Mouse (Mus musculus) cerebellum, adult 2 months (tissue): Measurements from ENCODE around the gene Mdfi. TPM values are rescaled to one million over a fixed set of nuclear protein-coding genes. Genes with fewer than 3 reads are reported as not detected.

Experiments
- DNase-seq, 2 experiments: peaks; one replicate each; pipeline ENCODE4 v3.0.0; 2021
- H3K27ac ChIP-seq: fragments of 200-500 bp; 2 replicates; pipeline ENCODE4 v1.5.1; 2012; ENCODE audit warnings: low read length, control low read depth, inconsistent platforms; ENCODE audit not compliant: insufficient read depth
- H3K27me3 ChIP-seq: fragments of 200-500 bp; 2 replicates; pipeline ENCODE4 v1.6.1; 2012; ENCODE audit warnings: inconsistent platforms, mild to moderate bottlenecking, low read length, moderate library complexity; ENCODE audit not compliant: control insufficient read depth, insufficient read depth
- H3K4me1 ChIP-seq: fragments of 200-500 bp; 2 replicates; pipeline ENCODE4 v1.6.1; 2011; ENCODE audit warnings: low read length; ENCODE audit not compliant: control insufficient read depth, insufficient read depth
- H3K4me3 ChIP-seq: fragments of 200-500 bp; replicated peaks from 2 replicates; pipeline ENCODE3; 2011; ENCODE audit warnings: mild to moderate bottlenecking, low read depth, low read length, control low read depth; ENCODE audit not compliant: insufficient read depth
- CTCF ChIP-seq: fragments of 200-500 bp; IDR thresholded peaks from 2 replicates; pipeline ENCODE4 v1.5.1; 2011; ENCODE audit warnings: low read depth, mild to moderate bottlenecking, control low read depth, low read length, moderate library complexity, borderline replicate concordance; ENCODE audit not compliant: insufficient read depth
- POLR2A ChIP-seq: fragments of 200-500 bp; IDR thresholded peaks from 2 replicates; pipeline ENCODE4 v1.6.1; 2011; ENCODE audit warnings: low read length, control low read depth, borderline replicate concordance; ENCODE audit not compliant: insufficient read depth
- WGBS: fragments of 180-500 bp; shearing (Covaris S2); methylation state at CpG from one replicate; pipeline ENCODE4 v1.1.7; 2018; 5-methylcytosine and 5-hydroxymethylcytosine counted together
- polyA plus RNA-seq: library from polyadenylated mRNA; depleted of rRNA; stranded (reverse); fragments of >200 nt; gene quantifications from 2 replicates; pipeline ENCODE4 v1.2.3, GENCODE M21; 2012

Mdfi gene
- polyA plus RNA-seq, 1 experiment: 24.1 TPM

DNA sequence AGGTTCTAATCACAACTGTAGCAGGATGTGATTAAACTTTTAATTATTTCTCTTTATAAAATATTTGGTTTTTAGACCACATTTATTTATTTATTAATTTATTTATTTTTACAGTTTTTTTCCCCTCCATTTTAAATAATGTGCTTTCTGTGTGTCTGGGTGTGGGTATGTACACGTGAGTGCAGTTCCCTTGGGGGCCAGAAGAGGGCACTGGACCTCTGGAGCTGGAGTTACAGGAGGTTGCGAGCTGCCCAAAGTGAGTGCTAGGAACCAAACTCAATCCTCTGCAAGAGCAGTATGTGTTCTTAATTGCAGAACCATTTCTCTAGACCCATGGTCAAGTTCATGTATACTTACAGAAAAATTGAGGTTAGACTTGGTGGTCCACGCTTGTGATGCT, 9.0 kb upstream of the Mdfi start:
- Histone ChIP-seq H3K27me3 (no peaks in the 10 kb centered on the region), H3K4me1 (peaks cover 5% of the 10 kb centered on the region; the same call in 1 of the 2 replicates), H3K27ac (no peak overlapping the region), H3K4me3 (no peak overlapping the region)
- WGBS: over 99% methylated on average over 3 of the region's 3 CpGs
- no peak for DNase-seq
- TF ChIP-seq POLR2A (no peak), CTCF (no peak; the same call in 1 of the 2 replicates)

DNA sequence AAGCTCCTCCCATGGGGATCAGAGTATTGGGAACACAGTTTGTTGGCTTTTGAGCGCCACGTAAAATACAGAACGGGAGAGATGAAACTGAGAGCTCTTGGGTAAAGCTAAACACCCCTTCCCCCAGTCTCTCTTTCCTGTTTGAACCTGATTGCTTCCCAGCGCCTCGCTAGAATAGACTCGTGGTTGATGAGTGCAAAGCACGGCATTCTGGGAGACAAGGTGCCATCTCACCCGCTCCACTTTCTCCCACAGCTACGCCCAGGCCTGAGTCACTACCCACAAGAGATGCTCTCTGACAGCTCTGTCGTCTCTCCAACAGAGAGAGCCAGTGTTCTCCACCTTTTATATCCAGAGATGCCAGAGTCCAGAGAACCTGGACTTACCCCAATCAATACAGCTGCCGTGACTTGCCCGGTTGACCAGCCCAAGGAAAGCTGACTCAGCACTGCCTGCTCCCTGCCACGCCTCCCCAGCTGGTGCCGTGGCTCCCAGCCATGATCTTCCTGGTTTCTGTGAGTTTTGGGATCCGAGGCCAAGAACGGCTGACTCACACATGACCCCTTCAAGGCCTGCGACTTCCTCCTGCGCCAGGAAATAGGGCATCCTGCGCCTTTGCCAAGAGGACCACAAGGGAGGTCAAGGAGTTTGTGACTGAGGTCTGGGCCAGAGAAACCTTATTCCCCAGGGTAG, 7.6 kb upstream of the Mdfi start:
- 25% methylated on average over 19 of the region's 19 CpGs for WGBS
- no peak for TF ChIP-seq CTCF
- no peak for TF ChIP-seq POLR2A
- peak; percentile 65 to 75 for DNase-seq

DNA sequence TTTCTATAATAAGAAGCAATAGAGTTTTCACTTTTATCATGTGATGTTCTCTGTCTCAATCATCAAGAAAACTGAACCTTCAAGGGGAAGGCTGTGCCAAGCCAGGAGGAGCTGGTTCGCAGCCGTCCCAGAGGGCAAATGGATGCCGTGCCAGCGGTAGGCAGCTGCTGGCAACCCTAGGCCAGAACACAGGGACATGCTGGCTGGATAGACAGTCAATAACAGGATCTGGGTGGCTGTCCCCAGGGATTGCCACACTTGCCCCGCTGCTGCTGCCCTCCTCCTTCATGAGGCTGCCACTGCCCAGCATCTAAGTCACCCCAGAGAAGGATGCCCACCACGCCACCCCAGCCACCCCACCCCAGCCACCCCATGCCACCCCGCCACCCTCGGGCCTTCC, 7.0 kb upstream of the Mdfi start:
- TF ChIP-seq POLR2A (no peak), CTCF (no peak)
- H3K4me1 ChIP-seq: peaks cover 5% of the 10 kb centered on the region; the same call in 1 of the 2 replicates
- 51% methylated on average over 8 of the region's 8 CpGs for WGBS
- H3K4me3 ChIP-seq: no peak overlapping the region
- DNase-seq: no peak
- H3K27me3 ChIP-seq: no peaks in the 10 kb centered on the region
- H3K27ac ChIP-seq: no peak overlapping the region

More for the DNA sequence above, 7.6 kb upstream of the Mdfi start:
- Histone ChIP-seq H3K4me1 (peaks cover 5% of the 10 kb centered on the region; the same call in 1 of the 2 replicates), H3K27me3 (no peaks in the 10 kb centered on the region), H3K27ac (no peak overlapping the region), H3K4me3 (no peak overlapping the region)

DNA sequence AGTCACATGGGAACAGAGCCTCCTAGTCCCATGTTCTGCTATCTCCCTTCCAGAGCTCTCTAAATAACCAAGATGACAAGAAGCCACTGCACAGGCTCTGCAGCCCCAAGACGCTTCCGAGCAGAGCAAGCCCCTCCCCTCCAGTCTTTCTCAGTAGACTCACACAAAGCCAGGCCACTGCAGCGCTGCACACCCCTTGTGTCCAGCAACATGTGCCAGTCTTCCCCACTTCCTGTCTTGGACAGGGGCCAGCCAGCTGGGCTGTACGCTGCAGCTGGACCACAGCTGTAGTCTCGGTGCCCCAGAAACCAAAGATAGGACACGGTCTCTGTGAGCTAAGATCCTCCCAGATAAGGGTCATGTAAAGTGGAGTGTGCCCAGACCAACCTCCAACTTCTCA, 3.3 kb upstream of the Mdfi start:
- DNase-seq: no peak
- Histone ChIP-seq H3K4me3 (no peak overlapping the region), H3K4me1 (peaks cover 5% of the 10 kb centered on the region; the same call in 1 of the 2 replicates), H3K27ac (no peak overlapping the region), H3K27me3 (peaks cover 4% of the 10 kb centered on the region; the same call in 1 of the 2 replicates)
- TF ChIP-seq POLR2A: no peak
- no peak for TF ChIP-seq CTCF
- 40% methylated on average over 6 of the region's 6 CpGs for WGBS

DNA sequence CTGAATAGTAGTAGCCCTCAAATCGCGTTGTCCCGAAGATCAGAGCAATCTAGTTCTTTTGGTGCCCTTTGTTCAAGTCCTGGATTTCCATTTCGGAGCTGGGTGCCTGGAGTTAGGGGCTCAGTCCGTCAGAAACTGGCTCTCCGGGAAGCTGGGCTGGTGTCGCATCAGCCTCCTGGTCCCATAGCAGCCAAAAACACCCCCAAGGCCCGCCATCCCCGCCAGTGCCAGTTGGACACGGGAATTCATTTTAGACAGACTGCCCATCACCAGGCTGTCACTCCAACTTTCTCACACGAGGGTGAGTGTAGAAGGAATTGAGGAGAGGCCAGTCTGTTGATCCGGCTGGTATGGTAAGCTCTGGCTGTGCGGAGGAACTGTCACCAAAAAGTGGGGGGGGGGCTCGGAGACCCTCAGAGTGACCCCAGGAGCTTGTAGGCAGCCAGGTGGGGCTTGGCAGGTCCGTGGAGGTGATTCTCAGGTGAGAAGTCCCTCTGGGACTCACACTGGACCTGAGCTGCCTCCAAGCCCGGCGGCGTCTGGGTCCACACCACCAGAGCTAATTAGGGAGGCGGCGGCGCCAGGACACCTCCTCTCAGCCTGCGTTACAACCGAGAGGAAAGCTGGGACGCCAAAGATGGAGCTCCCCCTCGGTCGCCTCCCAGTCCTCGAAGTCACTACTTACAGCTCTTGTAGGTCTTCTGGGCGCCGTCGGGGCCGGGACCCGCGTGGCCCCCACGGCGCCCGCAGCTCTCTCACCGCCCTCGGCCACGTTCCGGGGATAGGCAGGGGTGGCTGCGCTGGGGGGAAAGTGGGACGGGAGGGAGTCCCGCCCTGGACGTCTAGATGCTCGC, 636 bp downstream of the Mdfi start:
- H3K4me3 ChIP-seq: no peak overlapping the region
- no peak for DNase-seq
- WGBS: 2% methylated on average over 45 of the region's 45 CpGs
- no peaks in the 10 kb centered on the region; the same call in 1 of the 2 replicates for H3K4me1 ChIP-seq
- H3K27me3 ChIP-seq: peaks cover 4% of the 10 kb centered on the region; the same call in 1 of the 2 replicates
- TF ChIP-seq POLR2A (no peak), CTCF (no peak)
- H3K27ac ChIP-seq: no peak overlapping the region

DNA sequence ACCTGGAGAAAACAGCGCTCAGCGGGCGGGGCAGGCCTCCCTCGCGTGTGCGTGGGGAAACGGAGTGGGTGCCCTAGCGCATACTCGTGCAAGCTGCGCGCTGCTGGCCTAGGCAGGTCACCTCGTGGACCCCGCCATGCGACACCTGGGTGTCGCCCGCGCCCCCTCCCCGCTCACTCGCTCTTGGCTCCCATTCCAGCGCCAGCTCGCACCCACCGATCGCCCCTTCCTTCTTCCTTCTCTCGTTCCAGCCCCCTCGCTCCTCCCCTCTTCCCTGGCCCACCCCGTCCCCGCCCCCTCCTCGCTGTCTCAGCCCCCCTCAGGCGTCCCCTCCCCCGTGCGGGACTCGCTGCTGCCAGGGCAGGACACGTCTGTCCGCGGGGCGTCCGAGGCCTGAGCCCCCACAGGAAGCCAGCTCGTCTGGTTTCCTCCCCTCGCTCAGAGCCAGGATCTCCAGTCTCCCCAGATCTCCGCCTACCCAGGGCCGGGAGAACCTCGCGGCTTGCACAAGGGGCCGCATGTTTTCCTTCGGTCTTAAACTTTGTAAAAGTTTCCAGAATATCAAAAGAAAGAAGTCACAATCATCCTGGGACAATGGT, 1.4 kb downstream of the Mdfi start:
- DNase-seq: no peak
- no peaks in the 10 kb centered on the region; the same call in 1 of the 2 replicates for H3K4me1 ChIP-seq
- H3K4me3 ChIP-seq: no peak overlapping the region
- TF ChIP-seq CTCF (no peak), POLR2A (no peak)
- WGBS: 1% methylated on average over 36 of the region's 45 CpGs
- no peak overlapping the region for H3K27ac ChIP-seq
- H3K27me3 ChIP-seq: peaks cover 4% of the 10 kb centered on the region; the same call in 1 of the 2 replicates

DNA sequence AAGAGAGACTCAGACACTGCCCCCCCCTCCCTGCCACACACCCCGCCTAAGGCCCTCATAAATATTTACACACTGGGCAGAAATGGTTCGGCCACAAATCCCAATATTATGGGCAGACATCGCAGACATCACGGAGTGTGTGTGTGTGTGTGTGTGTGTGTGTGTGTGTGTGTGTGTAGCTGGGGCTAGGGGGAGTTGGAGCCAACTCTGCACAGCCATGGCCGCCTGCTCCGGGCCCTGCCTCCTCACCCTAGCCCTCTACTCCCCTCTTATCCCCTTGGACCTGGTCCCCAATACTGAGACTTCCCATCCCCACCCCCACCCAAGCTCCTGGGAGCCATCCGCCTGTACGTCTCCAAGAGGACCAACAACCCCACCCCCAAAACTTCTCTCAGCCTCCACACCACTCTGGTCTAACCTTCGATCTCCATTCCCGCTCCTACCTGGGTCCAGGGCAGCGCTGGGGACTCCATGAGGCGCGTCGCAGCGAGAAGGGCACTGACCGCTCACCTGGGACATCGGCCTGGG, 1.9 kb downstream of the Mdfi start:
- H3K4me1 ChIP-seq: no peaks in the 10 kb centered on the region; the same call in 1 of the 2 replicates
- no peak for TF ChIP-seq CTCF
- TF ChIP-seq POLR2A: no peak
- WGBS: 11% methylated on average over 17 of the region's 17 CpGs
- no peak overlapping the region for H3K27ac ChIP-seq
- peaks cover 4% of the 10 kb centered on the region; the same call in 1 of the 2 replicates for H3K27me3 ChIP-seq
- no peak for DNase-seq
- no peak overlapping the region for H3K4me3 ChIP-seq
